Mouse (Mus musculus): ENCODE measurements around the gene Hvcn1. TPM values are rescaled to one million over a fixed set of nuclear protein-coding genes. Genes with fewer than 3 reads are reported as not detected.
A peak's percentile ranks its signal among the peaks of the same experiment; 100 is the strongest.
"Not testable (repeated sequence)": the region's sequence is repeated elsewhere in the genome, so short reads cannot be mapped to it uniquely, and the experiment has no call there.

Hvcn1 gene
- polyA plus RNA-seq, 1 experiment from 2014 or later = 14.3 TPM

DNA sequence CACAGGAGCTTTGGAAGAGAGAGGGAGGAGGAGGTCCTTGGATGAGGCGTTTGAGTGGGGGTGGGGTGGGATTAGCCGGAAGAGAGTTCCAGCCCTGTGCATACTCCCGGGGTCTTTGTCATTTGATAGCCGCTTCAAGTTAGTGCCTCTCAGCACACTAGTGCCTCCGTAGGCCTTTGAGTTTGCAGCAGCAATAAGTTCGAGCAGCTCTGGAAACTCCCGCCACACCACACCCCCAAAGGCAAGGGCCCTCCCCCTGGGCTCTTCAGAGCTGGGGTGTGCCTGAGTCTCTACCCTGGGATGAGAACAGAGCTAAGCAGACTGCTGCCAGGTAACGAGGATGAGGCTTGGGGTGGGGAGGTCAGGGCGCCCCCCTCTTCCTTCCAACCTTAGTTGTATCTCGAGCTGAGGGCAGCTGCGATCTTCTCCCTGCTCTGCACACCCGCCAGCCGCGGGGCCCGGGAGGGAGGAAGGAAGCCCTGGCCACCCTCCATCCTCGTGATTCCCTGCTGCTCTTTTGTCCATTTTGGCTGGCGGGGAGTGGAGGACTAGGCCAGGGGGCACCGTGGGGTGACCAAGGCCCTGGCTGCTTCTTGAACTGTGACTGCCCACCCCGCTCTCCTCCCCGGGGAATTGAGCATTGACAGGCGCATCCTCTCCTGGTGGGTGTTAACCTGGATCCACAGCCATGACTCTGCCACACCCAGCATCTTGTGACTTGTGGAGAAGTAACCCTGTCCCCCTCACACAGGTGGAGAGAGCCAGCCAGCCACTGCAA, 3.2 kb downstream of the Hvcn1 start:
- Histone ChIP-seq H3K4me2 (peak overlapping the region; percentile 71), H3K4me3 (replicated peaks) (peak overlapping the region; percentile 45), H3K9me3 (replicated peaks) (no peaks in the 10 kb centered on the region), H3K4me1 (peaks cover 23% of the 10 kb centered on the region), H3K9ac (peak overlapping the region; percentile 42), H3K27ac (peak overlapping the region; percentile 84), H3K27me3 (no peaks in the 10 kb centered on the region), H3K36me3 (no peaks in the 10 kb centered on the region)
- whole genome bisulfite sequencing = 4% methylated on average over 21 of the region's 21 CpGs
- ATAC-seq (replicated peaks; ENCODE audit: low FRiP score) = peak; percentile 93

DNA sequence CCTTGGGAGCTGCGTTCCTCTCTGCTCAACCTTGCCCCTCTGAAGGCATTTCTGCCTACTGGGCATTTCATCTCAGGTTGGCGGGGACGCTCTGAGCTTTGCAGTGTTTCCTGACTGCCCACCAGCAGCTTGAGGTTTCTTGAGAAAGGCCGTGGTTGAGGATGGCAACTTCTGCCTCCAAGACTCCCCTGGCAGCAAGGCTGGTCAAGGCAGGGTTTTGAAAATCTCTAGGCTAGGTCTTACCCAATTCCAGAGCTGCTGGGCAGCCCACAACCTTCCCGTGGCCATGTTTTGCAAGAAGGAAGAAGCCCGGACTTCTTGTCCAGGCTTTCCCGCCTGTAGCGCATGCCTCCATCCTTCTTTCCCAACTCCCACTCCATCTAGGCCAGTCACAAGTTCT, 4.3 kb downstream of the Hvcn1 start:
- 88% methylated on average over 8 of the region's 8 CpGs for WGBS
- Histone ChIP-seq H3K27me3 (no peaks in the 10 kb centered on the region), H3K4me3 (replicated peaks) (no peak overlapping the region), H3K9ac (no peak overlapping the region), H3K27ac (no peak overlapping the region), H3K4me2 (no peak overlapping the region), H3K4me1 (peaks cover 23% of the 10 kb centered on the region), H3K9me3 (replicated peaks) (no peaks in the 10 kb centered on the region), H3K36me3 (no peaks in the 10 kb centered on the region)
- no peak for ATAC-seq (replicated peaks; ENCODE audit: low FRiP score)

DNA sequence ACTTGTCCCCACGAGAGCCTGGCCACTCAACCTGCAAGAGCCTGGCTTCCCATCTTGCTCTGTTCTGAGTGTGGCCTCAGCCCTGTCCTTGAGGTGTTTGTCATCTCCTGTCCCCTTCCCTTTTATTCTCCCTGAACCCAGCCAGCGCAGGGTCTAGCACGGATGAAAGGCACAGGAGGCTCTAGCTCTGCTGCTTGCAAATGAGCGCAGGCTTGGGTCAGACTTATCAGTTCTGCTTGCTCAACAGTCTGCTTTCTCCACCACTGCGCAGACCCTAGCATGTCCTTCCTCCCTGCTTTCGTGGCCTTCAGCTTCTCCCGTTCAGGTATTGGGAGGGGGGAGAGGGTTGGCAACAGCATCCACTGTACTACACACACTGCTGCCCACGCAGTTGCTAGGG, 5.5 kb downstream of the Hvcn1 start:
- no peak overlapping the region for H3K4me2 ChIP-seq
- 0 out of 2 replicates have a peak overlapping the region, but pooled peaks have one; percentile 1 for H3K9ac ChIP-seq
- no peaks in the 10 kb centered on the region for H3K27me3 ChIP-seq
- no peak overlapping the region for H3K27ac ChIP-seq
- H3K4me1 ChIP-seq = peaks cover 23% of the 10 kb centered on the region
- no peak overlapping the region for H3K4me3 ChIP-seq (replicated peaks)
- H3K9me3 ChIP-seq (replicated peaks) = no peaks in the 10 kb centered on the region
- WGBS = 85% methylated on average over 8 of the region's 8 CpGs
- ATAC-seq (replicated peaks; ENCODE audit: low FRiP score) = no peak
- no peaks in the 10 kb centered on the region for H3K36me3 ChIP-seq

DNA sequence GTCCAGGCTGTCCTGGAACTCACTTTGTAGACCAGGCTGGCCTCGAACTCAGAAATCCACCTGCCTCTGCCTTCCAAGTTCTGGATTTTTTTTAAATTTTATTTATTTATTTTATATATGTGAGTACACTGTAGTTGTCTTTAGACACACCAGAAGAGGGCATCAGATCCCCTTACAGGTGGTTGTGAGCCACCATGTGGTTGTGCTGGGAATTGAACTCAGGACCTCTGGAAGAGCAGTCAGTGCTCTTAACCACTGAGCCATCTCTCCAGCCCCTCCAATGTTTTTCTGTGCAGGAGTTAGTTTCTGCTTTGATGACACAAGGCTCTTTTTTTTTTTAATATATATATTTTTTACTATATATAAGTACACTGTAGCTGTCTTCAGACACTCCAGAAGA, 6.2 kb downstream of the Hvcn1 start:
- not testable (repeated sequence) for H3K4me2 ChIP-seq

DNA sequence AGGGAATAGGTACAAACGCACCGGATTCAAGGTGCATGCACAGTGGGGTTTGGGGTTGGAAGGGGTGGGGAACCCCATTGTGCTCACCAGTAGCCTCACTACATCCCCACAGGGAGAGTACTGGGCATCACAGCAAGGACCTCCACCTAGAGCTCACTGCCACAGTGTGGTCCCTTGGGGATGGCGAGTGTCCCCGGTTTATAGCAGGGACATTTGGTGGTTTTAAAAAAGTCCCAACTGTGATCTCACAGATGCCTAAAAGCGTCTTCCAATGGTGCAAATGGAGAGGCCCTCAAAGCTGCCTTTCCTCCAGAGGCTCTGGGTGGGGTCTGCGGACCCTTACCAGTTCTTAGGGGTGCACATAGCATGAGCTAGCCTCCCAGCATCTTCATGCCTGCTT, 7.3 kb downstream of the Hvcn1 start:
- peaks cover 23% of the 10 kb centered on the region for H3K4me1 ChIP-seq
- H3K9ac ChIP-seq = no peak overlapping the region
- no peaks in the 10 kb centered on the region for H3K27me3 ChIP-seq
- no peaks in the 10 kb centered on the region for H3K9me3 ChIP-seq (replicated peaks)
- no peaks in the 10 kb centered on the region for H3K36me3 ChIP-seq
- no peak overlapping the region for H3K27ac ChIP-seq
- ATAC-seq (replicated peaks; ENCODE audit: low FRiP score) = no peak
- no peak overlapping the region for H3K4me3 ChIP-seq (replicated peaks)
- WGBS = 80% methylated on average over 6 of the region's 6 CpGs
- no peak overlapping the region for H3K4me2 ChIP-seq

More for the DNA sequence above, 6.2 kb downstream of the Hvcn1 start:
- H3K9ac ChIP-seq; H3K27me3 ChIP-seq; H3K4me3 ChIP-seq (replicated peaks); H3K27ac ChIP-seq; H3K36me3 ChIP-seq; ATAC-seq (replicated peaks; ENCODE audit: low FRiP score); H3K9me3 ChIP-seq (replicated peaks): not testable (repeated sequence)
- whole genome bisulfite sequencing = 100% methylated on average over 1 of the region's 1 CpGs
- H3K4me1 ChIP-seq = peaks cover 23% of the 10 kb centered on the region

DNA sequence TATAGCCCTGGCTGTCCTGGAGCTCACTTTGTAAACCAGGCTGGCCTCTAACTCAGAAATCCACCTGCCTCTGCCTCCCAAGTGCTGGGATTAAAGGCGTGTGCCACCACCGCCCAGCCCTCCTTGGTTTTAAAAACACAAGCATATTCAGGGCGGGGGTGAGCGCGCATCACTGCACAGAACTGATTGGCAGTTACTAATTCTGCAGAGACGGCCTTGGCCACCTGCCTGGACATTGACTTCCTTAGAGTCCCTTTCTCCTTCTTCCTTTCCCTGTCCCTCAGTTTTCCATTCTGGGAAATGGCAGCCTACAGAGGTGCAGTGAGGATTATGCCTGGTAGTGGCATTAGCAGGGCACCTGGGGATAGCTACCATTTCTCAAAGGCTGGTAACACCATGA, 11.0 kb downstream of the Hvcn1 start:
- H3K36me3 ChIP-seq = no peaks in the 10 kb centered on the region
- H3K4me3 ChIP-seq (replicated peaks) = no peak overlapping the region
- ATAC-seq (replicated peaks; ENCODE audit: low FRiP score) = no peak
- no peak overlapping the region for H3K4me2 ChIP-seq
- H3K4me1 ChIP-seq = peaks cover 35% of the 10 kb centered on the region
- H3K27me3 ChIP-seq = no peaks in the 10 kb centered on the region
- H3K9me3 ChIP-seq (replicated peaks) = no peaks in the 10 kb centered on the region
- H3K9ac ChIP-seq = no peak overlapping the region
- WGBS = 83% methylated on average over 6 of the region's 6 CpGs
- H3K27ac ChIP-seq = no peak overlapping the region

DNA sequence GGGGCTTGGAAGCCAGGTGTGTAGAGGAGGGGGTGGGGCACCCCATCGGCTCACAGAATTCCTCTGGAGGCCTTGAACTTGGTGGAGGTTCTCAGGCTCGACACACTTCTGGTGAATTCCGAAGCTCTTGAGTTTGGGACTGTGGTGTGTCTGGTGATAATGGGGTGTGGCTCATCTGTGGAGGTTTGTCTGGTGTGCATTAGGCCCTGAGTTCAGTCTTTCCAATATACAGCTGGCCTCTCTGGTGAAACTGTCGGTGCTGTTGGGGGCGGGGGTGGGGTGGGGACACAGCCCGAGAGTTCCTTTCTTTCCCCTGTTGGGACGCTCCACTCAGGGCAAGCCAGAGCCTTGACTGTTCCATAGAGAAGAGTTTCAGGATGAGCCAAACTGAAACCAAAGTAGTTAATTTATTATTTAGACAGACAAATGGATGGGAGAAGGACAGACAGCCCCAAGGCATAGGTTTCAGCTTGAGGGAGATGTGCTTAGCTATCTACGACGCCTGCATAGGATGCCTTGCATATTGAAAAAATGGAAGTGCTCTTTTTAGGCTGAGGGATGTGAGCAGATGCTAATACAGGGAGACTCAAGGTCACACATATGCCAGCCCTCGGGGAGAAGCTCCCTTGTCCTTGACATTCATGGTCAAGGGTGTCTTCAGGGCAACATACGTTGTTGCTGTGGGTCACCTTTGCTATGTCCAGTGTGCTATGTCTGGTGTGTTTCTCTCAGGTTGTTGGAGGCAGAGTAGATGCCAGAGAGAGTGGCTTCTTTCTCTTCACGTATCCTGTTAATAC, 11.7 kb downstream of the Hvcn1 start:
- Histone ChIP-seq H3K27ac (no peak overlapping the region), H3K27me3 (no peaks in the 10 kb centered on the region), H3K4me1 (peaks cover 37% of the 10 kb centered on the region), H3K9me3 (replicated peaks) (no peaks in the 10 kb centered on the region), H3K4me2 (no peak overlapping the region), H3K36me3 (no peaks in the 10 kb centered on the region), H3K4me3 (replicated peaks) (no peak overlapping the region), H3K9ac (no peak overlapping the region)
- WGBS = 81% methylated on average over 12 of the region's 12 CpGs
- ATAC-seq (replicated peaks; ENCODE audit: low FRiP score) = no peak

DNA sequence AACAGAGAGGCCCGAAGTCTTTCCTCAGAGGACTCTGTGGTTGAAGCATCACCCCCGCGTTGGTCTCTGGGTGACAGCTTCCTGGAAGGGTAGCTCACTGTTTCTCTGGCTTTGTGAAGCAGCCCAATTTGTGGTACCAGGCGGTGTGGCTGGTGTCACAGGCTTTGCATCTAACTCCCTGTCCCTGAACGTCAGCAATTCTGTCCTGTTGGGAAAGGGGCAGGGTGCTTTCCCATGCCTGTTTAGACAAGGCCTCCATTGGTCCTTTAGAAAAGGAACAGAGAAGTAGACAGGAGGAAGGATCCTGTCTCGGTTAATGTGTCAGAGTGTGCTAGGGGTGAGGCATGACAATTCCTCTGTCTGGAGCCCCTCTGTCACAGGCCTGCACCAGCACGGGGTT, 12.3 kb downstream of the Hvcn1 start:
- Histone ChIP-seq H3K36me3 (no peaks in the 10 kb centered on the region), H3K4me3 (replicated peaks) (no peak overlapping the region), H3K9ac (no peak overlapping the region), H3K9me3 (replicated peaks) (no peaks in the 10 kb centered on the region), H3K4me2 (no peak overlapping the region), H3K4me1 (peaks cover 37% of the 10 kb centered on the region), H3K27ac (peak overlapping the region; percentile 75; the same call in 1 of the 2 replicates), H3K27me3 (no peaks in the 10 kb centered on the region)
- no peak for ATAC-seq (replicated peaks; ENCODE audit: low FRiP score)
- WGBS = 73% methylated on average over 7 of the region's 7 CpGs

DNA sequence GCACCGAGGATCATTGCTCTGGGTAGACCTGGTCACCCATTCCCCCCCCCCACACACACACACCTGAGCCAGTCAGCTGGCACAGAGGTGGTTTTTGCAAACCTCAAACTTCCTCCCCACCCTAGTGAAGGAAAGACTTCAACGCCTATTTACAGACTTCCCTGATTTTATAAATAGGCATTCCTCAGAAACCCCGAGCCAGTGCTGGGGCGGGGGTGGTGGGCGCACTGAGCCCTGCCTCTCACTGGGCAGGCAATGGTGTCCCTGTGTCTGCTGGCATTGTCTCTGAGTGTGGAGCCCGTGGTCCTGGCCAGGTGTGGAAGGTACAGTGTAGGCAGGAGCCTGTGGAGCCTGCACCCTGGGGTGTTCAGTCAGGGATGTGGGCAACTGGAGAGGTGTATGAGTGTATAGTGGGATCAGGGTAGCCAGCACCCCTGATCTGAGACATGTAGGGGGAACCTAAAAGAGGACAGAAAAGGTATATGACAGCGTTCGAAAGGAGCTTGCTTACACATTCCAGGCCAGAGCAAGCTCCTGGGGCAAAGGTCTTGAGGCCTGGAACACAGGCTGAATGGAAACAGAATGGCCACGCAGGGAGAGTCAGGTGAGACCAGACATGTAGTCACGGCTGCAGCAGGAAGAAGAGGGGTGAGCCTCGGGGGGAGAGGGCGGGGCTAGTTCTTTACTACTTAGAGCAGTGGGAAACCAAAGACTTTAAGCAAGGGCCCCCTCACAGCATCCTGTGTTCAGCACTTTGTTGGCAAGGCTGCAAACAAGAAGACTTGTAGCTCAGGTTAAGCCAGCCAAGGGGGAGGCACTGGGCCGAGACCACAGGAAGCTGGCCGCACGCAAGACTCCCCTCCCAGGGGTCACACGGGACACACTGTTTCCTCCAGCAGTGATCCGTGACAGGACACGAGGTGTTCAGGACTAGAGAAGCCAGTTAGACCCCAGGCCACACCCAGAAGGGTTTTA, 13.3 kb downstream of the Hvcn1 start:
- H3K4me1 ChIP-seq = peaks cover 41% of the 10 kb centered on the region
- H3K27ac ChIP-seq = peak overlapping the region; percentile 75
- no peaks in the 10 kb centered on the region for H3K27me3 ChIP-seq
- H3K9ac ChIP-seq = no peak overlapping the region
- H3K9me3 ChIP-seq (replicated peaks) = no peaks in the 10 kb centered on the region
- peak; percentile 83 for ATAC-seq (replicated peaks; ENCODE audit: low FRiP score)
- no peak overlapping the region for H3K4me3 ChIP-seq (replicated peaks)
- H3K36me3 ChIP-seq = no peaks in the 10 kb centered on the region
- WGBS = 31% methylated on average over 18 of the region's 18 CpGs
- 0 out of 2 replicates have a peak overlapping the region, but pooled peaks have one; percentile 15 for H3K4me2 ChIP-seq

DNA sequence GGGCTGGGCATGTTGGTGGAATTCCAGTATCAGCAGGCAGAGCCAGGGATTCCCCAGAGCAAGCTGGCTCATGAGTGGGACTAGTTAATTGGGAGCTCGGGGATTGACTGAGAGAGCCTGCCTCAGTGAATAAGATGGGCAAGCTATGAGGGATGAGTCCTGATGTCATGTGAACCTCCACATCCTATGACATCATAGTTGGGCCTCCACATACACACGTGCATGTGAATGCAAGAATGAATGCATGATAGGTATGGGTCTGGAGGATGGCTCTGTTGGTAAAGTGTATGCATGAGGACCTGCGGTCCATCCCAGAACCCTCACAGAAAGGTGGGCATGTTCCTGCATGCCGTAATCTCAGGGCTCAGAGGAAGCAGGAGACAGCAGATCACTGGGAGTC, 14.5 kb downstream of the Hvcn1 start:
- H3K9me3 ChIP-seq (replicated peaks) = no peaks in the 10 kb centered on the region
- peak overlapping the region; percentile 75; the same call in 1 of the 2 replicates for H3K27ac ChIP-seq
- no peak overlapping the region for H3K9ac ChIP-seq
- H3K27me3 ChIP-seq = no peaks in the 10 kb centered on the region
- 94% methylated on average over 4 of the region's 4 CpGs for WGBS
- H3K4me2 ChIP-seq = no peak overlapping the region
- peaks cover 48% of the 10 kb centered on the region for H3K4me1 ChIP-seq
- no peak for ATAC-seq (replicated peaks; ENCODE audit: low FRiP score)
- H3K4me3 ChIP-seq (replicated peaks) = no peak overlapping the region
- no peaks in the 10 kb centered on the region for H3K36me3 ChIP-seq

DNA sequence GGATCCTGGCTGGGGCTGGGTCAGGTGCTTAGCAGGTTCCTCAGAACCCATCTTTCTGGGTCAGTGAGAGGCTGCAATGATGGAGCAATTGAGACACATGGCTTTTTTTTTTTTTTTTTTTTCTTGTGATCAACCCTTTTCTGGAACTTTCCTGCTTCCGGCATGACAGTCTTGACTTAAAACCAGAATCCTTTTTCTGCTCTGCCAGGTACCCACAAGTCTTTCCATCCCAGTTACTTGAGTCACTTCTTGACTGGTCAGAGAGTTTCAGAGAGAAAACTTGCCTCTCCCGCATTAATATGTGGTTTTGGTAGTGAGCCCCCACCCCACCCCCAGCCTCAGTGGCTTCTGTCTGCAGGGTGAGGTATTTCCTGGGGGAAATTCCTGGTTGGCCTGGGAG, 17.7 kb downstream of the Hvcn1 start:
- WGBS = 85% methylated on average over 2 of the region's 2 CpGs
- Histone ChIP-seq H3K9ac (no peak overlapping the region), H3K4me3 (replicated peaks) (no peak overlapping the region), H3K4me2 (no peak overlapping the region), H3K27me3 (no peaks in the 10 kb centered on the region), H3K4me1 (peaks cover 42% of the 10 kb centered on the region), H3K27ac (no peak overlapping the region), H3K36me3 (peaks cover 8% of the 10 kb centered on the region; the same call in 1 of the 2 replicates), H3K9me3 (replicated peaks) (no peaks in the 10 kb centered on the region)
- no peak for ATAC-seq (replicated peaks; ENCODE audit: low FRiP score)

All from kidney, embryonic 15.5 days (tissue).